Mouse (Mus musculus) CH12.LX (cell line): ENCODE results near the gene Srd5a1. TPM values are rescaled to one million over a fixed set of nuclear protein-coding genes. Genes with fewer than 3 reads are reported as not detected.

ENCODE experiments used
- DNase-seq: peaks from one replicate; pipeline ENCODE4 v3.0.0-alpha.2; 2013; ENCODE audit errors: extremely low read depth
- H3K27ac ChIP-seq: 2 replicates; pipeline ENCODE4 v1.5.1; 2012; ENCODE audit warnings: low read depth, mild to moderate bottlenecking, control low read depth, moderate library complexity; ENCODE audit not compliant: insufficient read depth
- H3K27me3 ChIP-seq: replicated peaks from 2 replicates; pipeline ENCODE3; 2012; ENCODE audit warnings: inconsistent platforms
- H3K36me3 ChIP-seq, 2 experiments: replicated peaks in 1 of 2; 2 replicates each; pipeline versions ENCODE3 to v1.6.1; 2012; ENCODE audit warnings: inconsistent platforms in 1 of 2, low read length in 1 of 2, mild to moderate bottlenecking in 1 of 2, mixed read lengths in 1 of 2, moderate library complexity in 1 of 2; ENCODE audit not compliant: control insufficient read depth in 1 of 2, insufficient read depth in 1 of 2
- H3K4me1 ChIP-seq, 2 experiments: 2 replicates each; pipeline ENCODE4 v1.6.1; 2012; ENCODE audit warnings: inconsistent platforms in 1 of 2, moderate library complexity in 1 of 2; ENCODE audit not compliant: insufficient read depth in 2 of 2, control insufficient read depth in 1 of 2
- H3K4me2 ChIP-seq: 2 replicates; pipeline ENCODE4 v1.6.1; 2012; ENCODE audit warnings: low read depth, mild to moderate bottlenecking, control low read depth; ENCODE audit not compliant: poor library complexity, insufficient read depth, severe bottlenecking
- H3K4me3 ChIP-seq, 3 experiments: fragments of 150-350 bp in 1 of 3; sonication (generic) in 1 of 3; replicated peaks in 1 of 3; 2 replicates each; pipeline versions ENCODE3 to v1.5.1; 2011 to 2012; ENCODE audit warnings: low read depth in 2 of 3, low read length in 2 of 3, mild to moderate bottlenecking in 2 of 3, moderate library complexity in 2 of 3, control low read depth in 1 of 3, improper control_type of control experiment in 1 of 3, inconsistent platforms in 1 of 3, mixed read lengths in 1 of 3; ENCODE audit not compliant: poor library complexity in 1 of 3
- H3K79me2 ChIP-seq: replicated peaks from 2 replicates; pipeline ENCODE4 v1.6.1; 2012; ENCODE audit warnings: mild to moderate bottlenecking, moderate library complexity; ENCODE audit not compliant: control insufficient read depth, poor library complexity, insufficient read depth, severe bottlenecking; ENCODE audit errors: extremely low read depth
- H3K9ac ChIP-seq: 2 replicates; pipeline ENCODE4 v1.6.1; 2012; ENCODE audit warnings: low read depth, mild to moderate bottlenecking, control low read depth, moderate library complexity; ENCODE audit not compliant: insufficient read depth
- H3K9me3 ChIP-seq: replicated peaks from 2 replicates; pipeline ENCODE3; 2012; ENCODE audit warnings: low read length, inconsistent platforms, mixed read lengths
- BHLHE40 ChIP-seq: IDR thresholded peaks from 2 replicates; pipeline ENCODE4 v1.6.1; 2011; ENCODE audit warnings: mild to moderate bottlenecking, low read depth, low read length, improper control_type of control experiment
- CHD2 ChIP-seq: IDR thresholded peaks from 2 replicates; pipeline ENCODE4 v1.6.1; 2011; ENCODE audit warnings: low read length, improper control_type of control experiment
- CTCF ChIP-seq, 2 experiments: IDR thresholded peaks in 1 of 2; conservative IDR thresholded peaks in 1 of 2; 2 replicates each; pipeline ENCODE4 v1.5.1; 2011 to 2012; ENCODE audit warnings: low read depth in 2 of 2, low read length in 2 of 2, improper control_type of control experiment in 1 of 2, inconsistent platforms in 1 of 2, mild to moderate bottlenecking in 1 of 2, moderate library complexity in 1 of 2
- ELF1 ChIP-seq: IDR thresholded peaks from 2 replicates; pipeline ENCODE4 v1.6.1; 2014; ENCODE audit warnings: low read depth, mild to moderate bottlenecking, inconsistent platforms, low read length, improper control_type of control experiment
- EP300 ChIP-seq: IDR thresholded peaks from 2 replicates; pipeline ENCODE4 v1.6.1; 2011; ENCODE audit warnings: low read length, improper control_type of control experiment
- ETS1 ChIP-seq: conservative IDR thresholded peaks from 2 replicates; pipeline ENCODE4 v1.6.1; 2012; ENCODE audit warnings: low read depth, mild to moderate bottlenecking, inconsistent platforms, low read length, improper control_type of control experiment, moderate library complexity
- GABPA ChIP-seq: IDR thresholded peaks from 2 replicates; pipeline ENCODE4 v1.6.1; 2012; ENCODE audit warnings: low read depth, low read length, improper control_type of control experiment, inconsistent platforms; ENCODE audit not compliant: insufficient replicate concordance
- HCFC1 ChIP-seq: IDR thresholded peaks from 2 replicates; pipeline ENCODE4 v1.6.1; 2012; ENCODE audit warnings: low read depth, mild to moderate bottlenecking, inconsistent platforms, low read length, improper control_type of control experiment
- JUN ChIP-seq: IDR thresholded peaks from 2 replicates; pipeline ENCODE4 v1.6.1; 2011; ENCODE audit warnings: low read depth, mild to moderate bottlenecking, low read length, improper control_type of control experiment, moderate library complexity; ENCODE audit not compliant: insufficient read depth
- KAT2A ChIP-seq: IDR thresholded peaks from 2 replicates; pipeline ENCODE4 v1.6.1; 2012; ENCODE audit warnings: low read length, improper control_type of control experiment, inconsistent platforms; ENCODE audit not compliant: insufficient replicate concordance
- MAFK ChIP-seq: IDR thresholded peaks from 2 replicates; pipeline ENCODE4 v1.6.1; 2011; ENCODE audit warnings: low read length, improper control_type of control experiment; ENCODE audit not compliant: insufficient replicate concordance
- MAX ChIP-seq: IDR thresholded peaks from 2 replicates; pipeline ENCODE4 v1.6.1; 2011; ENCODE audit warnings: low read length, improper control_type of control experiment
- MAZ ChIP-seq: IDR thresholded peaks from 2 replicates; pipeline ENCODE4 v1.6.1; 2012; ENCODE audit warnings: low read depth, mild to moderate bottlenecking, inconsistent platforms, low read length, improper control_type of control experiment, moderate library complexity
- MXI1 ChIP-seq: IDR thresholded peaks from 2 replicates; pipeline ENCODE4 v1.6.1; 2011; ENCODE audit warnings: mild to moderate bottlenecking, low read depth, low read length, improper control_type of control experiment
- MYC ChIP-seq: IDR thresholded peaks from 2 replicates; pipeline ENCODE4 v1.6.1; 2011; ENCODE audit warnings: low read depth, mild to moderate bottlenecking, improper control_type of control experiment, low read length
- NELFE ChIP-seq: IDR thresholded peaks from 2 replicates; pipeline ENCODE4 v1.6.1; 2011; ENCODE audit warnings: low read depth, low read length, improper control_type of control experiment
- NRF1 ChIP-seq: IDR thresholded peaks from 2 replicates; pipeline ENCODE4 v1.6.1; 2014; ENCODE audit warnings: low read depth, mild to moderate bottlenecking, inconsistent platforms, low read length, improper control_type of control experiment, moderate library complexity
- POLR2A ChIP-seq: IDR thresholded peaks from 2 replicates; pipeline ENCODE4 v1.6.1; 2011; ENCODE audit warnings: low read depth, mild to moderate bottlenecking, improper control_type of control experiment, low read length
- POLR2AphosphoS2 ChIP-seq: IDR thresholded peaks from 2 replicates; pipeline ENCODE4 v1.6.1; 2011; ENCODE audit warnings: low read depth, low read length, improper control_type of control experiment
- SIN3A ChIP-seq: IDR thresholded peaks from 2 replicates; pipeline ENCODE4 v1.6.1; 2012; ENCODE audit warnings: low read length, improper control_type of control experiment, inconsistent platforms
- TBP ChIP-seq: conservative IDR thresholded peaks from 2 replicates; pipeline ENCODE4 v1.6.1; 2011; ENCODE audit warnings: low read depth, low read length, improper control_type of control experiment
- TCF12 ChIP-seq: IDR thresholded peaks from 2 replicates; pipeline ENCODE4 v1.6.1; 2014; ENCODE audit warnings: low read depth, mild to moderate bottlenecking, inconsistent platforms, low read length, improper control_type of control experiment
- ZMIZ1 ChIP-seq: IDR thresholded peaks from 2 replicates; pipeline ENCODE4 v1.6.1; 2012; ENCODE audit warnings: low read depth, mild to moderate bottlenecking, inconsistent platforms, low read length, improper control_type of control experiment
- dilution Hi-C: fragments of 300-500 bp; cut with MboI; formaldehyde crosslinking; loops from 2 replicates; pipeline ENCODE4 v1.14.3; 2020; ENCODE audit warnings: low sequenced_read_pairs; ENCODE audit not compliant: extremely low pct_unique_long_range_greater_than_20kb, extremely low pct_ligation_motif_present
- in situ Hi-C: fragments of 300-500 bp; cut with MboI; formaldehyde crosslinking; loops from 3 replicates; pipeline ENCODE4 v1.14.3; 2019; ENCODE audit warnings: low sequenced_read_pairs, low pct_ligation_motif_present, low pct_unique_long_range_greater_than_20kb, mixed read lengths
- polyA plus RNA-seq: library from polyadenylated mRNA; unstranded; fragments of >175 nt; gene quantifications from 2 replicates; pipeline ENCODE4 v1.2.1, GENCODE M21; 2012; ENCODE audit warnings: low read depth; ENCODE audit not compliant: insufficient read length
- total RNA-seq, 2 experiments: library from RNA; depleted of rRNA; stranded (reverse); fragments of 300-350 nt in 1 of 2; fragments of >200 nt in 1 of 2; gene quantifications; 2 replicates each; pipeline ENCODE4 v1.2.3; 2012 to 2014

Srd5a1 gene
- total RNA-seq (2012; rRNA removed) (0.84 and 2.3 TPM in 2 replicates), total RNA-seq (2014; rRNA removed) (1.4 and 2.4 TPM in 2 replicates), polyA plus RNA-seq (1.2 and 1.4 TPM in 2 replicates)

GRCm38 (mm10) chr13:69611398-69612174, at the start of gene Srd5a1:
Gene Srd5a1, minus strand, starts transcription at chr13:69611442.
- Histone ChIP-seq H3K4me3 (peak within 1 kb of the TSS; percentile 92 to 100 (median 93)), H3K9ac (peak within 1 kb of the TSS; percentile 94), H3K36me3 (peaks cover 27 to 35% of the 10 kb centered on the region in 2 experiments), H3K9me3 (no peaks in the 10 kb centered on the region)
- dilution Hi-C loops = no loop called here
- peak; percentile 98 for DNase-seq
- in situ Hi-C loops = loop anchor here (10.0 kb wide), 1 partner anchor 67 kb away; no protein-coding TSS in a partner anchor
- no peak for TF ChIP-seq GABPA
- 0 out of 2 replicates have a peak, but pooled peaks have one; percentile 44 for TF ChIP-seq POLR2AphosphoS2
- peak; percentile 91 for TF ChIP-seq SIN3A
- TF ChIP-seq MAZ = peak; percentile 88
- TF ChIP-seq TCF12 = peak; percentile 62
- TF ChIP-seq ETS1 = no peak
- TF ChIP-seq CTCF (conservative IDR thresholded peaks at IDR 0.05 in 1 of 2, IDR thresholded peaks at IDR 0.05 in 1 of 2; ENCODE audit: low read depth in 2 of 2, low read length in 2 of 2) = peak in 1 of 2 experiments; percentile 38; a peak in 1 of 4 replicates
- peak; percentile 99 for TF ChIP-seq MXI1
- peak; percentile 74 for TF ChIP-seq NELFE
- peak; percentile 69; the same call in 1 of the 2 replicates for TF ChIP-seq KAT2A
- TF ChIP-seq NRF1 = peak; percentile 99
- peak; percentile 34; the same call in 1 of the 2 replicates for TF ChIP-seq CHD2
- peak; percentile 84 for TF ChIP-seq BHLHE40
- peak; percentile 92 for TF ChIP-seq ELF1
- peak; percentile 88 for TF ChIP-seq HCFC1
- TF ChIP-seq TBP = peak; percentile 86
- TF ChIP-seq MAX = peak; percentile 100
- TF ChIP-seq ZMIZ1 = 0 out of 2 replicates have a peak, but pooled peaks have one; percentile 32
- TF ChIP-seq JUN = no peak
- TF ChIP-seq EP300 = no peak
- TF ChIP-seq POLR2A = peak; percentile 74
- TF ChIP-seq MYC = peak; percentile 98
- no peak for TF ChIP-seq MAFK
- TF ChIP-seq, all 38 proteins: peak for 18
- Histone ChIP-seq H3K4me2 (peak within 1 kb of the TSS; percentile 79), H3K79me2 (peaks cover 27% of the 10 kb centered on the region), H3K4me1 (peaks cover 6 to 16% of the 10 kb centered on the region in 2 experiments), H3K27ac (peak within 1 kb of the TSS; percentile 29; the same call in 1 of the 2 replicates), H3K27me3 (peaks cover 5% of the 10 kb centered on the region)
